Mouse (Mus musculus) ovary, adult 18-20 months (tissue): ENCODE measurements around the gene Srgap2.
"Not testable (repeated sequence)": the region's sequence is repeated elsewhere in the genome, so short reads cannot be mapped to it uniquely, and the experiment has no call there.

Experiments used
- DNase-seq: peaks from one replicate; pipeline ENCODE4 v3.0.0; 2022; ENCODE audit warnings: low spot score, mixed read lengths

Gene Srgap2

DNA sequence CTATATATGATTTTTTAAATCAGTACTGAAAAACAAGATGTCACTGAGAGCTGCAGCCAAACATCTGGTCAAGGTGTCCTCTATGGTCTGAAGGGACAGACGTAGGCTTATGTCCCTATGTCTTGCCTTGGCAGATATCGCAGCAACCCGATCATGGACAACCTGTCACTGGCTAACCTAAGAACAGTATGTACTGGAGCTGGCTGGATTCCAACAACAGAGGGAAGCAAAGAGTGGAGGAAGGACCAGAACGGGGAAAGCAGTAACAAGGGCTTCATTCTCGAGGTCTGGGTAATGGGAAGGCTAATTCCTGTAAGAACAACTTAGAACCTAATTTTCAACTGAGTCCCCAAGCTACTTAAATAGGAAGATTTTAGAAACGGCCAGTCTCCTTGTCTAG, 238.2 kb downstream of the Srgap2 start:
- DNase-seq, result no peak

GRCm38 (mm10) chr1:131287267-131287666, 239.9 kb downstream of the Srgap2 start:
- no peak for DNase-seq

- no peak for DNase-seq
Observed at GRCm38 (mm10) chr1:131286803-131287202, 240.3 kb downstream of the Srgap2 start.

GRCm38 (mm10) chr1:131284616-131285015, 242.5 kb downstream of the Srgap2 start:
- DNase-seq, result no peak

DNA sequence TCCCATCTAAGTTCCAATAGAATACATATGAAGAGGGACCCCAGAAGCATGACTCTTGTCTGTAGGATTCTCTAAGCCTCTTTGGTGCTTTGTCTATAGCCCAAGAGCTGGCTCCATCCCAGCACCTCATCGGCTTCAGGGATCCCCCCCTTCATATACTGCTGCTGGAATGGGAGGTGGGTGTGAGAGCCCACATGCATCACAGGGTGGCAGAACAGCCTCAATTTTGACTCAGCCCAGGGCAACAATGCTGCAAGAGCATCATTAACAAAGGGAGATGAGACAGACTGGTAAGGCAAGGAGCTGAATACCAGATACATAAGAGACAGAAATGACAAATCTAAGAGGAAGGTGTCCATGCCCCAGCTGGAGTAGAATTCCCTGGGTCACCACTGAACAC, 243.0 kb downstream of the Srgap2 start:
- DNase-seq, result no peak

DNA sequence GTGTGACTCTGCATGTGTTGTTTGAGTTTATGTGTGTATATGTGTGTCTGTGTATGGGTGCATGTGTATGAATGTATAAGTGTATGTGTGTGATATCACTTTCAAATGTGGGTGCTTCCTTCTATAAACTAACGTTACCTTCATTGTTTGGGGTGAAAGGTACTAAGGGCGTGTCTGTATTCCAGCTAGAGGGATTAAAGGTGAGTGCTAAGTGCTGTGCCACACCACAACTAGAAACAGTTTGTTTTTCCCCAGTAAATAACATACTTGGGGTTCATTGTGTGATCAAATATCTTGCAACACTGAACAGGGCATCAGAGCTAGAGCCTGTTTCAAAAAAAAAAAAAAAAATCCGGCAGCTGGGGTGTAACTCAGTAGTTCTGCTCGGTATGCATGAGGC, 245.4 kb downstream of the Srgap2 start:
- no peak for DNase-seq

DNA sequence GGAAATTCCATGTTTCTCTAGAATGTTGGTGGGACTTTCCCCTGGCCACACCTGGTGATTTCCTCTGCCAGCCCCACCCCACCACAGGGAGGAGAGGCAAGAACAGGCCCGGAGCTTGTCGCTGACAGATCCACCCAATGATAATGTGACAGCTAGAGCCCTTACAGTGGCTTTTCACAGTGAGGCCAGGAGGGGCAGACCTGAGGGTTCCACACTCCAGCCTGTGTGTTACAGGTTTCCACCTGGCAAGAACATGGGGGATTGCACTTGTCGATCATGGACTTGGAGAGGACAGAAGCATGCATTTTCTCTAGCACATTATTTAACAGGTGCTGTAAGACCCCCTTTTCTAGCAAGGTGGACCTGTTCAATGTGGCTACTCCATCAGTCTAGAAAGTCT, 246.9 kb downstream of the Srgap2 start:
- DNase-seq, result no peak

DNA sequence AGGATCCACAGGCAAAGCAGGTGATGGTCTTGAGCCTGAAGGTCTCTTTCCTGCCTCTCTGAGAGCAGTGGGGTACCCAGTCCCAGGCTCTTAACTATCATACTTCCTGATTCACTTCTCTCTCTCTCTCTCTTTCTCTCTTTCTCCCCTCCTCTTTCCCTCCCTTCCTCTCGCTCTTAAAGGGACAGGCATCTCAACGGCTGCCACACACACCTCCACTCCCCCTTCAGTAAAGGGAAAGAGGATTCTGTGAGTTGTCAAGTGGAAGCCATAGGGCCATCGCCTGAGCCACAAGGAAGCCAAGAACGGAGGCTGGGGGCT, 247.7 kb downstream of the Srgap2 start, which contains the start of gene Ikbke:
Gene Ikbke, minus strand, starts transcription at position 151 of the 321 bp plus-strand sequence.
- DNase-seq, result no peak

DNA sequence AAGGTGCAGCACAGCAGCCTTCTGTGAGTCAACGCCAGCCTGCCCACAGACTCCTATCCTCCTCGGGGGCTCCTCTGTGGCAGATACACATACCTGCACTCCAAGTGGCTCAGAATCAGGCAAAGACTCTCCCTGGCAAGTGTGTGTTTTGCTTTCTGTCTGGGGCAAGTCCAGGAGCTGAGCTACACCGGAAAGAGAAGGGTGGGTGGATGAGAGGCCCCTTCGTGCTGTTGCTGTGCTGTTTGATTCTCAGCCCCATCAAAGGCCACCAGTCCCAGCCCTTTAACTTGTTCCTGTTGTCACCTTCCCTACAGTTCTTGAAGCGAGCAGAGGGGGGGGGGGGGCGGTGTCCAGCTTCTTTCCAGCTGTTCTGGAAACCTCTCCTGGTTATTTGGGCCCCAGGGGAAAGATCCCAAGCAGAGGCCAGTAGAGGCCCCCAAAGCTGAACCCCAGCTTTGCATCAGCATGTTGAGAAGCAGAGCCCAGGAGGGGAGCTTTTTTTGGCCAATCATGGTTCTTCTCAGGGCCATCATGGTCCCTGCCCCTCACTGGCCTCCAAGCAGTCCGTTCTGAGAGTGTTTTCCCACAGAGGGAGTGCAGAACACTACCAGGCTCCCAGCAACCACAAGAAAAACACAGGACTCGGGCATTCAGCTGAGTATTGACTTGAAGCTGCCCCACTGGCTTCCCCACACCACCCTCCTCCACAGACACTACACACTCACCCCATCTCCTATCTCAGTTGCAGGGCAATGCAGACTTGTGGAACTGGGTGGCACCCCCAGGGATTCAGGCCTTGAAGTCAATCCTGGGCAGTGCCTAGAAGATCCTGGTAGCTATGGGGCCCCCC, 248.3 kb downstream of the Srgap2 start:
- no peak for DNase-seq

GRCm38 (mm10) chr1:131276831-131277230, 250.3 kb downstream of the Srgap2 start:
- no peak for DNase-seq

GRCm38 (mm10) chr1:131275577-131275976, 251.6 kb downstream of the Srgap2 start:
- no peak for DNase-seq

- no peak for DNase-seq
Observed at GRCm38 (mm10) chr1:131274725-131275539, 252.2 kb downstream of the Srgap2 start.

DNA sequence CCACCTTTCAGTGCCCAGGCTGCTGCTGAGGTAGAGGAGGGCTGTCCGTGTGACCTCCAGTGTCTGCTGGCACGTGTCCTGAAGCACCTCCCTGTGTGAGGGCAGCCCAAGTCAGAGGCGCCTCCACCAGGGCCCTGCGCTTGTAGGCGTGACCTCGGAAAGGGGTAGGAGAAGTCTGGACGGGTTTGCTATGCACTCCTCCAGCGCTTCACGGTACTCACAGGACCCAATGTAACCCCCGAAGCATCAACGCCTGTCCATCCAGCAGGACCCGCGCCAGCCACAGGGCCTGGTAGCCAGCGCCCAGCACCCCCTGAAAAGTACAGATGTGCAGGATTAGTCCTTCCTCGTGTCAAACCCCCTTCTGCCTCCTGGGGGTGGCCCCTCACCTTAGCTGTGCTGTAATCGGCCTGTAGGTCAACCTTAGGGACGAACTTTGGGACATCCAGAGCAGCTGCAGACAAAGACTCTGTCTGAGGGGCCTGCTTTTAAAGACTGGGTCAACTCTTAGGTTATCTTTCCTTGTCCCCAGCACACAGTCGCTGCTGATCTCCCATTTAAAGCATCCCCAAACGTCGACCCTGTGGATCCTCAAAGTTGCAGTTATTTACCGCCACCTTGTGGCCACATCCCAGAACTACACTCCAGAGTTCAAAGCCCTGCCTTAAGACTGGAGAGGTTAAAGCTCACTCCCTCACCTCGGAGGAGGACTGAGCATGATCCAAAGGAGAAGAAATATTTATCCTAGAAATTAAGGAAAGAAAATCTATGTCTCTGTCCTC, 257.2 kb downstream of the Srgap2 start:
- DNase-seq, result no peak

DNA sequence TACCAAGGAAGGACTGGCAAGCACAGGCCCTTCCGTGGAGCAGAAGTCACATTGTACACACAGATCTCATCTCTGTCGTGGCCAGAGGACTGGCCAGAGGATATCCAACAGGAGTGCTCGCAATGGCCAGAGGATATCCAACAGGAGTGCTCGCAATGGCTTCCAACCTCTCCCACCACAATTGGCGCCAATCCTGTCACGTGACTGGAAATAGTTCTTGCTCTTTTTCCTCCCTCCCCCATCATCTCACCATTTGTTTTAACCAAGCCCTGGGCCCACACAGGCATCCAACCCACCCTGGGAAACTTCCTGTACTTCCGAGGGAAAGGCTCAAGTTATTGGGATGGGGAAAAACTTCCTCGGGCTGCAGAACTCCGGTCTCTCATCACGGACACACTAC, 258.4 kb downstream of the Srgap2 start:
- no peak for DNase-seq

DNA sequence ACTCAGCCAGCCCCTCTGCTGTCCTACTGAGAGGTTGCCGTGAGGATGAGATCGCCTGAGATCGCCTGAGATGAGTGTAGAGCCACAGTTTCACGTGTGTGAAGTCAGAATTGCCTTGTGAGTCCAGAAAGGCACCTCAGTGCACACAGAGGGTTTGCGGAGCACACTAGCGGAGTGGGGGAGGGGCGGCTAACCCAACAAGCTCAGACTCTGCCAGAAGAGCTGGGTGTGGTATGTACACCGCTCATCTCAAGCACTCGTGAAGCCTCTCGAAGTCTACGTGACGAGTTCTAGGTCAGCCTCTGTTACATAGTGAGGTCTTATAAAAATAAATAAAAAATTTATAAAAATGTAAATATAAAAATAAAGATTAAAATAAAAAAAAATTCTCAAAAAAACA, 263.2 kb downstream of the Srgap2 start:
- DNase-seq, result no peak

- DNase-seq, result no peak
Observed at GRCm38 (mm10) chr1:131260309-131260656, 266.9 kb downstream of the Srgap2 start.

GRCm38 (mm10) chr1:131259632-131260308, 267.4 kb downstream of the Srgap2 start:
- no peak for DNase-seq

GRCm38 (mm10) chr1:131257288-131257687, 269.9 kb downstream of the Srgap2 start:
- no peak for DNase-seq

GRCm38 (mm10) chr1:131252516-131253250, 274.5 kb downstream of the Srgap2 start:
- not testable (repeated sequence) for DNase-seq

DNA sequence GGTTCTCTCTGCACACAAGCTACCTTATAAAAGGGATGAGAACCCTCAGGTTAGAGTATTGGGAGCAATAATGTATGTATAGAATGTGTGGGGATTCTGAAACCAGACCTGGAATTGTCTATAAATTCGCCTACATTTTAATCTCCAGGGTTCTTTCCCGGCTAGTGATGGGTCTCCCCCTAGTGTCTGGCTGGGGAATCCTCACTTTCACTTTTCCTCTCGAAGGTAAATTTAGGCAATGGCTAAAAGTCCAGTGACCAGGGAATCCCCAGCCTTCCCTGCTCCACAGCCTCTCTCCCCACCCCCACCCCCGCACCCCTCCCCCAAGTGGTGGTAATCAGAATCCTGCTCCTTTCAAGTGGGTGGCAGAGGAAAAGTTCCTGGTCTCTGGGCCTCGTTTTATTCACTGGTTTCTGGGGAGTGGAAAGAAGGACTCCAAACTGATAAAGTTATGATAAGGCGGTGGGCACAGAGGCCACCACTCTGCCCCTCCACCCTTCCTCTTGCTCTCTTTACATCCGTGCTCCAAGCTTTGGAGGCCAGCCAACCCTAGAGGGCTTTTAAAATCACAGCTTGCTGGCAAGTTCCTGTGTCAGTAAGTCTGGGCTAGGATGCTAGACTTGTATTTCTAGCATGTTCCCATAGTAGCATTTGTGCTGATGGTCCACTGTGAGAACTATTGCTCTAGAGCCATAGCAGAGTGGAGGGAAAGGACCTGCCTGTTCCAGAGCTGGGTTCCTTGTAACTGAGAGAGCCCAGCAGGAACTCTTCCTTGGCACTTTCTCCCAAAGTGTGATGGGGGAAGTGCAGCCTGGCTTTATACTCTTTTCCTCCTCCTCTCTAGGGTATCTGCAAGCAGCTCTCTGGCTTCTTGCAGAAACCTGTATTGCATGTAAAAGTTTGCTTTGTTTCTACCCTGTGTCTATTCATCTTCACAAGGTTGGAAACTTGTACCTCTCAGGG, 280.4 kb downstream of the Srgap2 start:
- no peak for DNase-seq
